Mouse (Mus musculus): ENCODE results near the gene B4galt5. TPM values are rescaled to one million over a fixed set of nuclear protein-coding genes. Genes with fewer than 3 reads are reported as not detected.
A peak's percentile ranks its signal among the peaks of the same experiment; 100 is the strongest.
"Not testable (repeated sequence)": the region's sequence is repeated elsewhere in the genome, so short reads cannot be mapped to it uniquely, and the experiment has no call there.

The B4galt5 gene
- 8.8 and 9.7 TPM in 2 replicates for polyA plus RNA-seq (2015; fragmentation: Nextera tagmentation; extraction: Ambion mirVana)

DNA sequence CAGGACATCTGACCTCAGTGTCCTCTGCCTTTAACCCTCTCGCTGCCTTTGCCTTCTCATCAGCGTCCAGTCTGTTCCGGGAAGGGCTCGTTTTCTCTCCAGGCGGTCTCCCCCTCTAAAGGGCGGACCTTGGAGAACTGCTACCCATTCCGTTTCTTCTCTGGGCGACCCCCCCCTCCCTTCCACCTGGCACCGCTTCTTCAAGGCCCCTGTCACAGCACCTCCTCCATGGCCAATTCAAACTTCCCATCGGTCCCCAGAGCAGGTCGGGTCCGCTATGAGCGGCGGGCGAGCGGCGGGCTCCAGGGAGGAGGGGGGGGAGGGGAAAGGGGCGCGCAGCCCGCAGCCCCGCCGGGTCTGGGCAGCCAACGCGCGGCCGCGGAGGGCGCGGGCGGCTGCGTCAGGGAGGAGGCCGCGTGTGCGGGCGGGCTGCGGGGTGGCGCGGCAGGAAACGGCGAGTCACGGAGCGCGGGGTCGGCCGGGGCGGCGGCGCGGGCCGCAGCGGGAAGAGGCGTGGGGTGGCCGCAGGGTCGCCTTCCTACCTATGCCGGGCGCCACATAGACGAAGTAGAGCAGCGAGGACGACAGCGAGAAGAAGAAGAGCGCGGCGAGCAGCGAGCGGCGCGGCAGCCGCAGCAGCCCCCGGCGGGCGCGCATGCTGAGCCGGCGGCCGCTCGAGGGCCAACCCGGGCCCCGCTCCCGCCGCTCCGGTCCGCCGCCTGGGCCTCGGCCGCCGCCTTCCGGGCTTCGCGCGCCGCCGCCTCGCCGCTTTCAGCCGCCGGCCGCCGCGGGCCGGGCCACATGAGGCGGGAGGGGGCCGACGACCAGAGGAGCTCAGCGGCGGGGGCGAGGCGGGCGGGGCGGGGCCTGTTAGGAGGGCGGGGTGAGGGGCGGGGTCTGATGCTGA, at the start of gene B4galt5:
TSS of gene B4galt5 (minus strand) at position 808 of the 907 bp plus-strand sequence.
- Histone ChIP-seq H3K4me1 (peaks cover 75% of the 10 kb centered on the region), H3K9ac (peak within 1 kb of the TSS; percentile 97), H3K4me2 (peak within 1 kb of the TSS; percentile 91), H3K27me3 (replicated peaks) (no peaks in the 10 kb centered on the region), H3K9me3 (no peaks in the 10 kb centered on the region), H3K36me3 (peaks cover 4% of the 10 kb centered on the region; the same call in 1 of the 2 replicates), H3K4me3 (peak within 1 kb of the TSS; percentile 94), H3K27ac (replicated peaks) (peak within 1 kb of the TSS; percentile 90)
- peak; percentile 20 for ATAC-seq (ENCODE audit: extremely low read depth, insufficient number of reproducible peaks, low FRiP score, low TSS enrichment)
- WGBS = 1% methylated on average over 48 of the region's 111 CpGs

DNA sequence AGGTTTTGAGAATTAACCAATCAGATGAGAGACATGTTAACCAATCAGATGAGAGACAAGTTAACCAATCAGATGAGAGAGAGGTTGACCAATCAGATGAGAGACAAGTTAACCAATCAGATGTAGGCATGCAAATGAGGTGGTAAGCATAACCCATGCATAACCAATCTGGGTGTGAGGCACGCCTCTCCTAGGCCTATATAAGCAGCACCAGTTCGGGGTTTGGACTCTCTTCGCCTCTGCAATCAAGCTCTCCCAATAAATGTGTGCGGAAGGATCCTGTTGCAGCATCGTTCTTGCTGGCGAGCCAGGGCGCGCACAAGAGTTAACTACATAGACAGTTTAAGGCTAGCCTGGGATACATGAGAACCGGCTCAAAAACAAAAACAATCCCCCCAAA, 47.4 kb upstream of the B4galt5 start:
- not testable (repeated sequence) for ATAC-seq (ENCODE audit: extremely low read depth, insufficient number of reproducible peaks, low FRiP score, low TSS enrichment); H3K9me3 ChIP-seq; H3K27me3 ChIP-seq (replicated peaks); H3K4me2 ChIP-seq; H3K4me1 ChIP-seq; H3K4me3 ChIP-seq; H3K9ac ChIP-seq; H3K36me3 ChIP-seq; H3K27ac ChIP-seq (replicated peaks)
- 94% methylated on average over 9 of the region's 9 CpGs for WGBS

DNA sequence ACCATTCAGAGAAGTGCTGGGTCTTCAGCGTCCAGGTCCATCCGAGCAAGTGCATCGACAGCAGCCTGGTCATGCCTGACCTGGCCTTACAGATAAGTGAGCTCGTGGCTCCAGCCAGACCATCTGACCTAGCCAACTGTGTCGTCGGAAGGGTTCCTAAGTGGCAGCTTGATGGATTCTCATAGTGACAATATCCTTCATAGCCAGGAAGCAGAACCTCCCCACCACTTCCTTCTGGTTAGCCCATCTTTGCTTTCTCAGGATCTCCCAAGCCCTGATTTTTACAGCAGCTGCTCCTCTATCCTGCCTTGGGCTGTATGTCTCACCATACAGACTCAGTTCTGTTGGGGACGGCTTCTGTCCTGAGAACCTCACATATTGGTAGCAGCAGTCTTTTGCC, 45.4 kb upstream of the B4galt5 start:
- no peak overlapping the region for H3K4me2 ChIP-seq
- no peak overlapping the region for H3K4me3 ChIP-seq
- H3K27me3 ChIP-seq (replicated peaks) = no peaks in the 10 kb centered on the region
- no peaks in the 10 kb centered on the region for H3K36me3 ChIP-seq
- 60% methylated on average over 7 of the region's 7 CpGs for WGBS
- no peak overlapping the region for H3K27ac ChIP-seq (replicated peaks)
- no peak overlapping the region for H3K9ac ChIP-seq
- H3K9me3 ChIP-seq = no peaks in the 10 kb centered on the region
- H3K4me1 ChIP-seq = no peaks in the 10 kb centered on the region
- no peak for ATAC-seq (ENCODE audit: extremely low read depth, insufficient number of reproducible peaks, low FRiP score, low TSS enrichment)

DNA sequence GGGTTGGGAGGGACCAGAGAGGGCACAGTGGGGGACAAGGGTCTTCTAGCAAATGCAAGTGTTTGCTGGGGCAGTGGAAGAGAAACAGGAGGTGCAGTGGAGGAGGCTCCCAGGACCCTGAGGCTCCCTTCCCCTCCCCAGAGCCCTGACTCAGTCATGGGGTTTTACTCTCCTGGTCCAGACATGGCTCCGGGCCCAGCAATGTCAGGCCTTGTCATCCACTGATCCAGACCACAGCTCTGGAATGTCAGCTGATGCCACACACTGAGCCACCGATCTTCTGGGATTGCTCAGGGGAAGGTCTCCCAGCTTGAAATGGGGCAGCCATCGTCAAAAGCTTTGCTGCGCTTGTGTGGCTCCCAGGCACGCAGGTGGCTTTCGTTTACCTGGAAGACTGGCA, 38.0 kb upstream of the B4galt5 start:
- Histone ChIP-seq H3K27ac (replicated peaks) (no peak overlapping the region), H3K9me3 (no peaks in the 10 kb centered on the region), H3K27me3 (replicated peaks) (no peaks in the 10 kb centered on the region), H3K36me3 (no peaks in the 10 kb centered on the region), H3K4me1 (peaks cover 26% of the 10 kb centered on the region), H3K9ac (no peak overlapping the region), H3K4me2 (no peak overlapping the region), H3K4me3 (no peak overlapping the region)
- ATAC-seq (ENCODE audit: extremely low read depth, insufficient number of reproducible peaks, low FRiP score, low TSS enrichment) = no peak
- WGBS = 55% methylated on average over 6 of the region's 6 CpGs

DNA sequence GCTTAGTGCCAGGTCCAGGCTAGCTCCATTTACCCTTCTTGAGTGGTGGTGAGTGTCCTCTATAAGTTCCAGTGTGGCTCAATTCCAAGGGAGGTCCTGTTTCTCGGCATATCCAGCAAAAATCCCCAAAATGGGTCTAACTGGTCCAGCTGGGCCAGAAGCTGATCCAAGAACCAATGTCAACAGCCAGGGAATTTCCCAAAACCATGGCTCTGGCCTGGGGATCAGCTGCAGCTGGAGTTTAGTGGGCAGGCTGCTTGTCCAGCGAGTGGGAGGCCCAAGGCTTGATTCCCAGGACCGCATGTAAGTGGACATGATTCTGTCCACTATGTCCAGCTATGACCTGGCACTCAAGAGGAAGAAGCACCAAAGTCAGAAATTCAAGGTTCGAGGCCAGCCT, 37.5 kb upstream of the B4galt5 start:
- Histone ChIP-seq H3K27ac (replicated peaks) (no peak overlapping the region), H3K9ac (no peak overlapping the region), H3K9me3 (no peaks in the 10 kb centered on the region), H3K4me1 (peaks cover 28% of the 10 kb centered on the region), H3K36me3 (no peaks in the 10 kb centered on the region), H3K4me3 (no peak overlapping the region), H3K4me2 (no peak overlapping the region), H3K27me3 (replicated peaks) (no peaks in the 10 kb centered on the region)
- ATAC-seq (ENCODE audit: extremely low read depth, insufficient number of reproducible peaks, low FRiP score, low TSS enrichment) = no peak
- WGBS = 75% methylated on average over 4 of the region's 4 CpGs

DNA sequence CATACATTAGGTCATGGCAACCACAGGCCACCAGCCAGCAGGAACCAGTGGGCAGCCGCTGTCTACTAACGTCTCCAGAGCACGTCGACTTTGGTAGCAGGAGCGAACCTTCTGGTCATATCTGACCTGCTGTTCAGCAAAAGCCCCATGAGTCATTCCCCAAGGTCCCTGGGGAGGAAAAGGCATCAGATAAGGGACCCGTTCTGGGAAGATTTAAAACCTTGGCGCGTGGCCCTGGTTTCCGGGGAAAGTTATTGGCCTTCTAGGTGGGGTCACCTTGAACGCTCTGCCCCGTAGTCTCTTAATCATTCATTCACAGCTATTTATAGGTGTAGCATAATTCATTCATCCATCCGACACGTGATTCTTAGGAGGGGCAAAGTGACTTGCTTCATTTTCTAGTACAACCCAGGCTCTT, 34.7 kb upstream of the B4galt5 start:
- Histone ChIP-seq H3K9me3 (no peaks in the 10 kb centered on the region), H3K27ac (replicated peaks) (peak overlapping the region; percentile 48; the same call in 1 of the 2 replicates), H3K4me1 (peaks cover 36% of the 10 kb centered on the region), H3K4me3 (no peak overlapping the region), H3K4me2 (no peak overlapping the region), H3K27me3 (replicated peaks) (no peaks in the 10 kb centered on the region), H3K36me3 (no peaks in the 10 kb centered on the region), H3K9ac (peak overlapping the region; percentile 52; the same call in 1 of the 2 replicates)
- no peak for ATAC-seq (ENCODE audit: extremely low read depth, insufficient number of reproducible peaks, low FRiP score, low TSS enrichment)
- WGBS = 33% methylated on average over 13 of the region's 13 CpGs

DNA sequence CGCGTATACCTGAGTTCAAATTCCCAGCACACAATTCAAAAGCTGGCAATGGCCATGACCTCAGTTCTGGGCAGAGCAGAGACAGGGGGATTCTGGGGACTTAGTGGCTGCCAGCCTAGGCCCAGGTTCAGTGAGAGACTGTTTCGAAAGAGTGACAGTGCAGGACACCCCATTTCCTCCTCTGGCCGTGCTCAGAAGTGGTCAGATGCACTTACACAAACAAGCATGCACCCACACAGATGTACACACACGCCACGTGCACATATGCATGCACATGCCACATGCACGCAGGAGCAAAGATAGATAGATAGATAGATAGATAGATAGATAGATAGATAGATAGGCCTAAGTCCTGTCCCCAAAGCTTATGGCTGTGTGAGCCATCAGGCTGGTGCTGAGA, 33.4 kb upstream of the B4galt5 start:
- WGBS = 85% methylated on average over 7 of the region's 7 CpGs
- H3K36me3 ChIP-seq = no peaks in the 10 kb centered on the region
- no peak for ATAC-seq (ENCODE audit: extremely low read depth, insufficient number of reproducible peaks, low FRiP score, low TSS enrichment)

DNA sequence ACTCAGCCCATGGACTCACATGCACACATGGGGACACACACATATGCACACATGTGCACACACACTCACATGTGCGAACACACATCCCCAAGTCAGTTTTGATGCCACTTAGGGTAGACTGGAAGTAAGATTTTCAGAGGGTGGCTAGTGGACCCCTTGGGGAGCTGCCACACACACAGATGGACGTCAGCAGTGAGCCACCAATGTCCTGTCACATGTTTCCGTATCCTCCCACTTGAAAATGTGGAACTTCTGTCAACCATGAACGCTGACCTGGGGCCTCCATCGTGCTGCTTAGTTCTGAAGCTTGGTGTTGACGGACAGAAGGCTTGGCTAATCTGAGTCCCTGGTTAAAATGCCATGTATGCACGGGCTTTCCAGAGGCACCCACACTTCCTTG, 32.6 kb upstream of the B4galt5 start:
- no peak for ATAC-seq (ENCODE audit: extremely low read depth, insufficient number of reproducible peaks, low FRiP score, low TSS enrichment)
- WGBS = 52% methylated on average over 7 of the region's 7 CpGs

More for the DNA sequence above, 33.4 kb upstream of the B4galt5 start:
- Histone ChIP-seq H3K4me3 (no peak overlapping the region), H3K27me3 (replicated peaks) (no peaks in the 10 kb centered on the region), H3K4me2 (no peak overlapping the region), H3K27ac (replicated peaks) (no peak overlapping the region), H3K9ac (no peak overlapping the region), H3K9me3 (no peaks in the 10 kb centered on the region), H3K4me1 (peaks cover 36% of the 10 kb centered on the region)

DNA sequence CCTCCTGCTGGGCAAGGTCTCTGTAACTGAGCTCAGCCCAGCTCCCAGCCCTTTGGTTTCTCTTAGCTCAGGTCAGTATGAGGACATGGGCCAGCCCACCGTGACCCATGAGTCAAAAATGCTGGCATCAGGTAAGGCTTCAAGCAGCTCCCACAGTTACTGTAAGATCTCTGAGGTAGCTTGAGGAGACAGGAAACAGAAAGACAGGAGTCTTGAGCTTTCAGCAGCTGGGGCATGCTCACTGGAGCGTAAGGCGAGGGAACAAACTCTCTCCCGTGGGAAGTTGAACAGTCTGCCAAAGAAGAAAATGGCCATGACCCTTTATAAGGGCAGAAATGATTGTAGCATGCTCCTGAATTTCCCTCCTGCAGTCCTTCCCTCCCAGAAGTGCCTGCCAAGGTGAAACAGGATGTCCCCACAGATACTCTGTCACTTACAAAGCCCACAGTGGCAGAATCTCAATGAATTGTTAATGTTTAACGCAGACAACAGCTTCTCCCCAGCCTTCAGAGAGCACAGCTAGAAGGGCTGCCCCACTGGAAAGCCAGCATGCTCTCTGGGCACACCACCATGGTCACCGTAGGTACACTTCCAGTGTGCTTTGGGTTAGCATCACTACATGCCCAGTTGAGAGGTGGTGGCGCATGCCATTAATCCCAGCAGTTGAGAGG, 31.8 kb upstream of the B4galt5 start:
- no peaks in the 10 kb centered on the region for H3K36me3 ChIP-seq
- no peak for ATAC-seq (ENCODE audit: extremely low read depth, insufficient number of reproducible peaks, low FRiP score, low TSS enrichment)
- no peak overlapping the region for H3K9ac ChIP-seq
- no peaks in the 10 kb centered on the region for H3K9me3 ChIP-seq
- peaks cover 31% of the 10 kb centered on the region for H3K4me1 ChIP-seq
- H3K4me2 ChIP-seq = no peak overlapping the region
- WGBS = 64% methylated on average over 7 of the region's 7 CpGs
- H3K4me3 ChIP-seq = no peak overlapping the region
- no peak overlapping the region for H3K27ac ChIP-seq (replicated peaks)
- H3K27me3 ChIP-seq (replicated peaks) = no peaks in the 10 kb centered on the region

More for the DNA sequence above, 32.6 kb upstream of the B4galt5 start:
- Histone ChIP-seq H3K27me3 (replicated peaks) (no peaks in the 10 kb centered on the region), H3K4me2 (no peak overlapping the region), H3K27ac (replicated peaks) (no peak overlapping the region), H3K4me1 (peaks cover 32% of the 10 kb centered on the region), H3K9ac (no peak overlapping the region), H3K9me3 (no peaks in the 10 kb centered on the region), H3K36me3 (no peaks in the 10 kb centered on the region), H3K4me3 (no peak overlapping the region)

DNA sequence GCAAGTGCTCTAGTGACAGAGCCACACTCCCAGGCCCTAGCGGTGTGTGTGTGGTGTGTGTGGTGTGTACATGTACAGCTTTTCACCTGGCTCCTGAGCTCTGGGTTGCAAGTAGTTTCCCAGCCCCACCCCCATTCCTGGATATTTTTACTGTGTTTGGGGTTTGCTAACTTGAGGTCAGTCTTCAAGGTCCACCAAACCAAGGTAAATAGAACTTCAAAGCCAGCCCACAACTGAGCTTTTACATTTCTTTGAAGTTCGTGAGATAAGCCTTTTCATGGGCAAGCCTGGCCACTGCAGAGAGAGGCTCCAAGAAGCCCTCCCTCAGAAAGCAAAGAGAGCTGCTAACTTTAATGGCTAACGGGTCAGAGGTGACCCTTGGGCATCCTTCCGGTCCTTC, 30.0 kb upstream of the B4galt5 start:
- H3K9ac ChIP-seq = no peak overlapping the region
- H3K4me3 ChIP-seq = no peak overlapping the region
- H3K9me3 ChIP-seq = no peaks in the 10 kb centered on the region
- H3K27me3 ChIP-seq (replicated peaks) = no peaks in the 10 kb centered on the region
- no peak for ATAC-seq (ENCODE audit: extremely low read depth, insufficient number of reproducible peaks, low FRiP score, low TSS enrichment)
- no peak overlapping the region for H3K4me2 ChIP-seq
- no peak overlapping the region for H3K27ac ChIP-seq (replicated peaks)
- 42% methylated on average over 4 of the region's 4 CpGs for WGBS
- H3K4me1 ChIP-seq = peaks cover 36% of the 10 kb centered on the region
- H3K36me3 ChIP-seq = no peaks in the 10 kb centered on the region

DNA sequence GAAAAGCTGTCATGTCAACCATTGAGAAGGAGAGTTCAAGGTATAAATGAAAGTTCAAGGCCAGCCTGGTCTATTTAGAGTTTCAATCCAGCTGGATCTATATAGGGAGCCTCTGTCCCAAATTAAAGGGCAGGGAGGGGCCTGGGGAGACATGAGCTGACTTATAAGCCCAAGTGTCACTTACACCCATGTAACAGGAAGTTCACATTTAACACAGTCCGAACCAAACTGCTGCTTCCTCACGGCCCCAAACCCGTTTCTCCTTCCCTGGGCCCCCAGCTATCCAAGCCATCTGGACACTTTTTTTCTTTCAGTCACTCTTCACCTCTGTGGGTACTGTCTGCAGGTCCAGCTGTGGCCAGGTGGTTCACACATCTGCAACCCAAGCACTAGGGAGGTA, 28.7 kb upstream of the B4galt5 start:
- no peak for ATAC-seq (ENCODE audit: extremely low read depth, insufficient number of reproducible peaks, low FRiP score, low TSS enrichment)
- WGBS = 49% methylated on average over 3 of the region's 3 CpGs
- no peaks in the 10 kb centered on the region for H3K27me3 ChIP-seq (replicated peaks)
- H3K9me3 ChIP-seq = no peaks in the 10 kb centered on the region
- no peaks in the 10 kb centered on the region for H3K36me3 ChIP-seq
- H3K4me2 ChIP-seq = no peak overlapping the region
- H3K9ac ChIP-seq = no peak overlapping the region
- no peak overlapping the region for H3K27ac ChIP-seq (replicated peaks)
- H3K4me1 ChIP-seq = peaks cover 35% of the 10 kb centered on the region
- no peak overlapping the region for H3K4me3 ChIP-seq
